Mouse (Mus musculus) skeletal muscle tissue, adult 2 months (tissue): ENCODE measurements around the gene Olfr366.
"Not testable (repeated sequence)": the region's sequence is repeated elsewhere in the genome, so short reads cannot be mapped to it uniquely, and the experiment has no call there.

Experiments used
- DNase-seq: peaks from one replicate; pipeline ENCODE4 v3.0.0-alpha.2; 2012; ENCODE audit warnings: low read depth, low spot score

The Olfr366 gene

GRCm38 (mm10) chr2:37211274-37211673, at the start of gene Olfr366:
Gene Olfr366, plus strand, starts transcription at chr2:37211574.
- DNase-seq = no peak

DNA sequence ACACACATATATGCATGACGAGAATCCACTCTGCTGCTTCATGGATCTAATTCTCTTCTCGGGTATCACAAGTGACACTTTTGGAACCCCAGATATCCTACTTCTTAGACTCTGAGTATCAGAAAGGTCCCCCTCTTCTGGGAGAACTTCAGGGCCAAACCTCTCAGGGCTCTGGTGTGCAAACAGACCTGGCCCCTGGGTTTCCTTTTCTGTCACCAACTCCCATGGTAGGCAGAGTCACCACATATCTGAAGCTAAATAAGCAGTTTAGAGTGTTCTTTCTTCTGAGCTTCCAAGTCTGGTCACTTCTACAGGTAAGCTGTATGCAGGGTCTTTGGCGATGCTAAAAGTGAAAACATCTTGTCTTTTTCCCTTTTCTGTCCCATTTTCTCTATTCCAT, 23.5 kb upstream of the Olfr366 start, which contains the start of gene Olfr365:
Gene Olfr365, plus strand, starts transcription at position 301 of the 400 bp plus-strand sequence.
- no peak for DNase-seq

DNA sequence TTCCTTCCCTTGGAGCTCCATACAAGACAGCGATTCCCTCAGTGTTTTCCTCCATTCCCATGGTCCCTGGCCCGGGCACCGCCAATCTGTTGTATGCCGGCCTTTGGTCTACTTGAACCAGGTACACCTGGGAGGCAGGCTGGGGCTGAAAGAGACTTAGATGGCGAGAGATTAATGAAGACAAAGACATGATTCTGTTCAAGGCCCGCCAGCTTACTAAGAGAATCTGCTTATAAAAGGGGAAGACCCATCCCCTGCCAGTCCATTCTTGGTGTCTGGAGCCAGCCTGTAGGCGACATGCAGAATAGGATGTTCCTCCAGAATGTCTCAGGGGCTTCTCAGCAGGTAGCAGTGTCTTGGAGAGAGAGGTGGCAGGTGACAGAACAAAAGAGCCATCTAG, 50.4 kb downstream of the Olfr366 start:
- not testable (repeated sequence) for DNase-seq
